Comparison of ENCODE assay signal across 8 mouse cellular contexts in genomic region chr8:99415966-99416781, GRCm38 (mm10). TPM values are rescaled to one million over a fixed set of nuclear protein-coding genes. Genes with fewer than 3 reads are reported as not detected.
DNase-seq lines count a peak whose midpoint lies in the region; ATAC-seq and TF ChIP-seq lines count a peak whose summit lies in the region.

Cdh8 (minus strand) TSS chr8:99416471.

- H3K36me3 ChIP-seq in kidney, embryonic 15.5 days: no peaks in the 10 kb centered on the region
- no peaks in the 10 kb centered on the region for H3K36me3 ChIP-seq in heart, embryonic 10.5 days
- H3K36me3 ChIP-seq in midbrain, embryonic 12.5 days: no peaks in the 10 kb centered on the region
- H3K36me3 ChIP-seq in testis, adult 2 months (ENCODE audit: control insufficient read depth, insufficient read depth, low read length): no peaks in the 10 kb centered on the region

- TF ChIP-seq POLR2A in testis, adult 2 months (IDR thresholded peaks at IDR 0.05; ENCODE audit: control insufficient read depth, low read depth, low read length): no peak

- H3K4me2 ChIP-seq in kidney, embryonic 15.5 days: peak within 1 kb of the TSS; percentile 81
- H3K4me2 ChIP-seq in midbrain, embryonic 12.5 days (replicated peaks): peak within 1 kb of the TSS; percentile 79

- no peak within 1 kb of the TSS for H3K9ac ChIP-seq in kidney, embryonic 15.5 days
- H3K9ac ChIP-seq in midbrain, embryonic 12.5 days (replicated peaks): peak within 1 kb of the TSS; percentile 70

- peak within 1 kb of the TSS; percentile 48 for H3K4me3 ChIP-seq in kidney, embryonic 15.5 days (replicated peaks)
- H3K4me3 ChIP-seq in heart, embryonic 10.5 days: peak within 1 kb of the TSS; percentile 62
- H3K4me3 ChIP-seq in midbrain, embryonic 12.5 days: peak within 1 kb of the TSS; percentile 67
- peak within 1 kb of the TSS; percentile 14 for H3K4me3 ChIP-seq in testis, adult 2 months (ENCODE audit: control insufficient read depth, low read depth, low read length)

- no peaks in the 10 kb centered on the region for H3K9me3 ChIP-seq in kidney, embryonic 15.5 days (replicated peaks)
- H3K9me3 ChIP-seq in heart, embryonic 10.5 days: no peaks in the 10 kb centered on the region
- H3K9me3 ChIP-seq in midbrain, embryonic 12.5 days: no peaks in the 10 kb centered on the region

- ATAC-seq in kidney, embryonic 15.5 days (replicated peaks; ENCODE audit: low FRiP score): peak; percentile 92
- ATAC-seq in midbrain, embryonic 12.5 days (ENCODE audit: low FRiP score, low read depth): peak; percentile 83

- peaks cover 86% of the 10 kb centered on the region for H3K27me3 ChIP-seq in kidney, embryonic 15.5 days
- H3K27me3 ChIP-seq in heart, embryonic 10.5 days (ENCODE audit: insufficient read depth, poor library complexity, severe bottlenecking): peaks cover 70% of the 10 kb centered on the region
- H3K27me3 ChIP-seq in midbrain, embryonic 12.5 days: peaks cover 12% of the 10 kb centered on the region; the same call in 1 of the 2 replicates
- no peaks in the 10 kb centered on the region for H3K27me3 ChIP-seq in testis, adult 2 months (ENCODE audit: control insufficient read depth, insufficient read depth, low read length)

- peaks cover 23% of the 10 kb centered on the region for H3K4me1 ChIP-seq in kidney, embryonic 15.5 days
- H3K4me1 ChIP-seq in heart, embryonic 10.5 days: peaks cover 10% of the 10 kb centered on the region; the same call in 1 of the 2 replicates
- H3K4me1 ChIP-seq in midbrain, embryonic 12.5 days: peaks cover 19% of the 10 kb centered on the region
- peaks cover 2% of the 10 kb centered on the region; the same call in 1 of the 2 replicates for H3K4me1 ChIP-seq in testis, adult 2 months (ENCODE audit: control insufficient read depth, insufficient read depth, low read length)

- WGBS in kidney, embryonic 15.5 days: under 1% methylated on average over 58 of the region's 58 CpGs
- WGBS in heart, embryonic 10.5 days: under 1% methylated on average over 58 of the region's 58 CpGs
- 0% methylated on average over 58 of the region's 58 CpGs for WGBS in midbrain, embryonic 12.5 days

- DNase-seq in kidney, postnatal 36 days: no peak
- peak; percentile 43 to 72 for DNase-seq in cerebellum, postnatal 4 days (ENCODE audit: low spot score in 2 of 2)
- peak; percentile 78 for DNase-seq in heart, embryonic 10.5 days (ENCODE audit: low spot score)
- peak; percentile 68 to 79 for DNase-seq in layer of hippocampus, postnatal 10 days (ENCODE audit: low spot score in 2 of 2)
- DNase-seq in MN1 (ENCODE audit: low spot score): no peak

- TF ChIP-seq CTCF in testis, adult 2 months (IDR thresholded peaks at IDR 0.05; ENCODE audit: control insufficient read depth, insufficient read depth, insufficient replicate concordance, low read depth, low read length): no peak

- H3K27ac ChIP-seq in kidney, embryonic 15.5 days: no peak within 1 kb of the TSS
- no peak within 1 kb of the TSS for H3K27ac ChIP-seq in heart, embryonic 10.5 days
- H3K27ac ChIP-seq in midbrain, embryonic 12.5 days (replicated peaks): peak within 1 kb of the TSS; percentile 60
- H3K27ac ChIP-seq in testis, adult 2 months (ENCODE audit: control insufficient read depth, insufficient read depth, low read depth, low read length): no peak within 1 kb of the TSS

RNA-seq across cellular contexts. Expression of gene Cdh8, which starts in this region (rescaled TPM):
- polyA plus RNA-seq in kidney, embryonic 15.5 days (2015; fragmentation: Nextera tagmentation; extraction: Ambion mirVana): 0.82 and 1.5 TPM in 2 replicates
- polyA plus RNA-seq in heart, embryonic 10.5 days (2016; fragmentation: Nextera tagmentation; extraction: Ambion mirVana): 0.41 and 0.82 TPM in 2 replicates
- total RNA-seq in layer of hippocampus, postnatal 10 days (2021): 100 to 1,000 TPM; 108 to 112 TPM
- polyA plus RNA-seq in midbrain, embryonic 12.5 days (2016; fragmentation: Nextera tagmentation; extraction: Ambion mirVana): 23.8 and 32.2 TPM in 2 replicates
- not detected in 2 replicates for polyA plus RNA-seq in testis, adult 2 months (2012; rRNA removed)

Comparison
In these comparisons a context has a peak if more than half of its experiments do, and no peak if none do; other contexts are left out.
1. Peak in DNase-seq and H3K4me3 ChIP-seq in heart, embryonic 10.5 days; RNA of the gene not detected or under 1 TPM.
2. H3K4me3 ChIP-seq: peak in every context shown above with its lines; median percentile 67 in midbrain, embryonic 12.5 days; 62 in heart, embryonic 10.5 days; 48 in kidney, embryonic 15.5 days; 14 in testis, adult 2 months.
3. DNase-seq: peak in cerebellum, postnatal 4 days (2 of 2) and layer of hippocampus, postnatal 10 days (2 of 2); none in kidney, postnatal 36 days (0 of 2) and MN1 (single experiment).